Mouse (Mus musculus): ENCODE data around the gene Cd302. TPM values are rescaled to one million over a fixed set of nuclear protein-coding genes. Genes with fewer than 3 reads are reported as not detected.

The Cd302 gene
- not detected in 2 replicates for total RNA-seq (2012; rRNA removed)
- total RNA-seq (2014; rRNA removed), result not detected in 2 replicates
- not detected in 2 replicates for polyA plus RNA-seq (2012; ENCODE audit: insufficient read length, low read depth)

- dilution Hi-C loops (cut with MboI; ENCODE audit: extremely low pct_ligation_motif_present, extremely low pct_unique_long_range_greater_than_20kb, low sequenced_read_pairs), result no loop called here
- Histone ChIP-seq H3K27ac (ENCODE audit: insufficient read depth, low read depth) (no peak within 1 kb of the TSS), H3K36me3 (replicated peaks in 1 of 2; ENCODE audit: control insufficient read depth in 1 of 2, insufficient read depth in 1 of 2, low read length in 1 of 2) (no peaks in the 10 kb centered on the region), H3K9ac (ENCODE audit: insufficient read depth, low read depth) (no peak within 1 kb of the TSS), H3K4me1 (ENCODE audit: control insufficient read depth in 1 of 2, insufficient read depth in 2 of 2) (peaks cover 10 to 23% of the 10 kb centered on the region in 2 experiments), H3K4me2 (ENCODE audit: insufficient read depth, low read depth, poor library complexity, severe bottlenecking) (no peak within 1 kb of the TSS), H3K79me2 (replicated peaks; ENCODE audit: control insufficient read depth, extremely low read depth, insufficient read depth, poor library complexity, severe bottlenecking) (no peaks in the 10 kb centered on the region), H3K4me3 (replicated peaks in 1 of 3; ENCODE audit: low read depth in 2 of 3, low read length in 2 of 3, poor library complexity in 1 of 3) (no peak within 1 kb of the TSS), H3K27me3 (replicated peaks) (no peaks in the 10 kb centered on the region), H3K9me3 (replicated peaks; ENCODE audit: low read length) (no peaks in the 10 kb centered on the region)
- in situ Hi-C loops (cut with MboI; ENCODE audit: low pct_ligation_motif_present, low pct_unique_long_range_greater_than_20kb, low sequenced_read_pairs), result no loop called here
- no peak for DNase-seq (ENCODE audit: extremely low read depth)
- no peak for TF ChIP-seq NRF1 (IDR thresholded peaks at IDR 0.05; ENCODE audit: low read depth, low read length)
- TF ChIP-seq MEF2A (IDR thresholded peaks at IDR 0.05; ENCODE audit: borderline replicate concordance, low read depth, low read length), result no peak
- no peak for TF ChIP-seq ZNF384 (IDR thresholded peaks at IDR 0.05; ENCODE audit: low read depth, low read length)
- TF ChIP-seq RCOR1 (conservative IDR thresholded peaks at IDR 0.05; ENCODE audit: low read depth, low read length), result no peak
- no peak for TF ChIP-seq KAT2A (IDR thresholded peaks at IDR 0.05; ENCODE audit: insufficient replicate concordance, low read length)
- TF ChIP-seq HCFC1 (IDR thresholded peaks at IDR 0.05; ENCODE audit: low read depth, low read length), result no peak
- TF ChIP-seq SMC3 (IDR thresholded peaks at IDR 0.05; ENCODE audit: low read depth, low read length), result no peak
- TF ChIP-seq GABPA (IDR thresholded peaks at IDR 0.05; ENCODE audit: insufficient replicate concordance, low read depth, low read length), result no peak
- TF ChIP-seq CHD1 (IDR thresholded peaks at IDR 0.05; ENCODE audit: low read depth, low read length), result no peak
- no peak for TF ChIP-seq USF2 (conservative IDR thresholded peaks at IDR 0.05; ENCODE audit: low read depth, low read length)
- TF ChIP-seq MAZ (IDR thresholded peaks at IDR 0.05; ENCODE audit: low read depth, low read length), result no peak
- TF ChIP-seq USF1 (IDR thresholded peaks at IDR 0.05; ENCODE audit: low read depth, low read length), result no peak
- TF ChIP-seq MAFK (IDR thresholded peaks at IDR 0.05; ENCODE audit: insufficient replicate concordance, low read length), result no peak
Observed at GRCm38 (mm10) chr2:60284467-60284821, at the start of gene Cd302. TSS of gene Cd302 (minus strand) at chr2:60284488.

- peaks cover 19 to 42% of the 10 kb centered on the region in 2 experiments for H3K4me1 ChIP-seq (ENCODE audit: control insufficient read depth in 1 of 2, insufficient read depth in 2 of 2)
- dilution Hi-C loops (cut with MboI; ENCODE audit: extremely low pct_ligation_motif_present, extremely low pct_unique_long_range_greater_than_20kb, low sequenced_read_pairs) (no loop called here), in situ Hi-C loops (cut with MboI; ENCODE audit: low pct_ligation_motif_present, low pct_unique_long_range_greater_than_20kb, low sequenced_read_pairs) (no loop called here)
- no peaks in the 10 kb centered on the region for H3K9me3 ChIP-seq (replicated peaks; ENCODE audit: low read length)
- peak overlapping the region; percentile 90 for H3K27ac ChIP-seq (ENCODE audit: insufficient read depth, low read depth)
- peak overlapping the region in 1 of 3 experiments; percentile 45 for H3K4me3 ChIP-seq (replicated peaks in 1 of 3; ENCODE audit: low read depth in 2 of 3, low read length in 2 of 3, poor library complexity in 1 of 3)
- peak; percentile 71 for DNase-seq (ENCODE audit: extremely low read depth)
- H3K36me3 ChIP-seq (replicated peaks in 1 of 2; ENCODE audit: control insufficient read depth in 1 of 2, insufficient read depth in 1 of 2, low read length in 1 of 2), result peaks cover 22 to 50% of the 10 kb centered on the region in 2 experiments
- no peaks in the 10 kb centered on the region for H3K27me3 ChIP-seq (replicated peaks)
- TF ChIP-seq CHD2 (IDR thresholded peaks at IDR 0.05; ENCODE audit: low read length) (0 out of 2 replicates have a peak, but pooled peaks have one; percentile 30), EP300 (IDR thresholded peaks at IDR 0.05; ENCODE audit: low read length) (peak; percentile 92), MYC (IDR thresholded peaks at IDR 0.05; ENCODE audit: low read depth, low read length) (no peak), JUN (IDR thresholded peaks at IDR 0.05; ENCODE audit: insufficient read depth, low read depth, low read length) (peak; percentile 76), BHLHE40 (IDR thresholded peaks at IDR 0.05; ENCODE audit: low read depth, low read length) (peak; percentile 68), MEF2A (IDR thresholded peaks at IDR 0.05; ENCODE audit: borderline replicate concordance, low read depth, low read length) (peak; percentile 83; the same call in 1 of the 2 replicates), ZC3H11A (IDR thresholded peaks at IDR 0.05; ENCODE audit: low read depth, low read length) (no peak), MAFK (IDR thresholded peaks at IDR 0.05; ENCODE audit: insufficient replicate concordance, low read length) (peak; percentile 79), ETS1 (conservative IDR thresholded peaks at IDR 0.05; ENCODE audit: low read depth, low read length) (peak; percentile 78), ZNF384 (IDR thresholded peaks at IDR 0.05; ENCODE audit: low read depth, low read length) (no peak), TCF12 (IDR thresholded peaks at IDR 0.05; ENCODE audit: low read depth, low read length) (peak; percentile 63), SIN3A (IDR thresholded peaks at IDR 0.05; ENCODE audit: low read length) (0 out of 2 replicates have a peak, but pooled peaks have one; percentile 12), MXI1 (IDR thresholded peaks at IDR 0.05; ENCODE audit: low read depth, low read length) (0 out of 2 replicates have a peak, but pooled peaks have one; percentile 15), RCOR1 (conservative IDR thresholded peaks at IDR 0.05; ENCODE audit: low read depth, low read length) (peak; percentile 66; the same call in 1 of the 2 replicates), IRF4 (IDR thresholded peaks at IDR 0.05; ENCODE audit: low read depth, low read length) (peak; percentile 96), JUND (conservative IDR thresholded peaks at IDR 0.05; ENCODE audit: low read depth, low read length) (peak; percentile 85; the same call in 1 of the 2 replicates), CHD1 (IDR thresholded peaks at IDR 0.05; ENCODE audit: low read depth, low read length) (0 out of 2 replicates have a peak, but pooled peaks have one; percentile 6), E2F4 (IDR thresholded peaks at IDR 0.05; ENCODE audit: insufficient replicate concordance, low read depth, low read length) (no peak)
- H3K9ac ChIP-seq (ENCODE audit: insufficient read depth, low read depth), result peak overlapping the region; percentile 37
- H3K4me2 ChIP-seq (ENCODE audit: insufficient read depth, low read depth, poor library complexity, severe bottlenecking), result peak overlapping the region; percentile 54
- H3K79me2 ChIP-seq (replicated peaks; ENCODE audit: control insufficient read depth, extremely low read depth, insufficient read depth, poor library complexity, severe bottlenecking), result no peaks in the 10 kb centered on the region
Observed at GRCm38 (mm10) chr2:60328641-60329040, 44.4 kb upstream of the Cd302 start.

Data from CH12.LX (cell line).